Mouse (Mus musculus): Measurements from ENCODE around the gene Olfr414. TPM values are rescaled to one million over a fixed set of nuclear protein-coding genes. Genes with fewer than 3 reads are reported as not detected.

The Olfr414 gene
- polyA plus RNA-seq, 1 experiment from 2014 or later = not detected

DNA sequence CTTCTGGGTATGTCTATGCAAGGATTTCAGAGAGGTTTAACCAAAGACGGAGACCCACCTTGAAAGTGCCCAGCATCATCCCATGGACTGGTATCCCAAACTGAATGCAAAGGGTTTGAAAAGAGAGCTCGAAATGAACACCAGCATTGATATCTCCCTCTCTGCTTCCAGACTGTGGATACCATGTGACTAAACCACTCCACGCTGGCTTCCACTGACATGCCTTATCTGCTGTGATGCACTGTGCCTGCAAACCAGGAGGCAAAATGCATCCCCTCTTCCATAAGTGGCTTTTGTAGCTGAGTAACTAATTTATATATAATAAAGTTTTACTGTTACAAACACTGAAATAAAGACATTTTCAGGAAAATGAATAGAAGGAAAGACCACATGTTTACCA is 41.5 kb downstream of the Olfr414 start:
- no peak for ATAC-seq
- no peaks in the 10 kb centered on the region for H3K4me1 ChIP-seq (ENCODE audit: control insufficient read depth, insufficient read depth, low read depth, low read length)
- 89% methylated on average over 3 of the region's 3 CpGs for WGBS
- no peaks in the 10 kb centered on the region for H3K27me3 ChIP-seq (replicated peaks; ENCODE audit: control insufficient read depth, insufficient read depth, low read length)
- no peak overlapping the region for H3K9ac ChIP-seq (ENCODE audit: low read depth, low read length)
- H3K9me3 ChIP-seq (ENCODE audit: control insufficient read depth, low read length) = no peaks in the 10 kb centered on the region
- H3K4me3 ChIP-seq (ENCODE audit: low read length) = no peak overlapping the region
- H3K36me3 ChIP-seq (ENCODE audit: control insufficient read depth, insufficient read depth, low read length) = no peaks in the 10 kb centered on the region
- no peak overlapping the region for H3K27ac ChIP-seq (ENCODE audit: low read depth, low read length)
- no peak overlapping the region for H3K4me2 ChIP-seq (ENCODE audit: low read length)

- WGBS = 45% methylated on average over 2 of the region's 2 CpGs
- Histone ChIP-seq H3K9ac (ENCODE audit: low read depth, low read length) (no peak overlapping the region), H3K4me2 (ENCODE audit: low read length) (no peak overlapping the region), H3K9me3 (ENCODE audit: control insufficient read depth, low read length) (no peaks in the 10 kb centered on the region), H3K27me3 (replicated peaks; ENCODE audit: control insufficient read depth, insufficient read depth, low read length) (no peaks in the 10 kb centered on the region), H3K36me3 (ENCODE audit: control insufficient read depth, insufficient read depth, low read length) (no peaks in the 10 kb centered on the region), H3K4me3 (ENCODE audit: low read length) (no peak overlapping the region), H3K4me1 (ENCODE audit: control insufficient read depth, insufficient read depth, low read depth, low read length) (no peaks in the 10 kb centered on the region), H3K27ac (ENCODE audit: low read depth, low read length) (no peak overlapping the region)
- ATAC-seq = no peak
These were observed 42.4 kb downstream of the Olfr414 start for GRCm38 (mm10) chr1:174466240-174466639.

DNA sequence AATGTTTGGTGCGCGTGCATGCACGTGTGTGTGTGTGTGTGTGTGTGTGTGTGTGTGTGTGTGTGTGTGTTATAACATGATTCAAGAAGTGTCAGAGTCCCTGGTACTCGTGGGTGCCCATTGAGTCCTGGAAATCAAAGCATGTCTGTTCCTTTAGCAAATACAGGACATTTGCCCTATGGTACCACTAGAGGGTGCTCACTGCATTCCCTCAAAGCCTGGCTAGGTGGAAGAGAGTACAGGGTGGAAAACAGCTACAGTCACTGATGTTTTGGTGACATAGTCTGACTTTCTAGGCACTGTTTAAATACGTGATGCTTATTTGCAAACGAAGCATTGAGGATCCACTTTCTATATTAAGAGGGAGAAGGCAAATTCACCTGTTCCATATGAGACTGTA is 45.9 kb downstream of the Olfr414 start:
- 3% methylated on average over 6 of the region's 6 CpGs for WGBS
- no peak overlapping the region for H3K4me3 ChIP-seq (ENCODE audit: low read length)
- H3K36me3 ChIP-seq (ENCODE audit: control insufficient read depth, insufficient read depth, low read length) = no peaks in the 10 kb centered on the region
- H3K4me2 ChIP-seq (ENCODE audit: low read length) = no peak overlapping the region
- H3K27me3 ChIP-seq (replicated peaks; ENCODE audit: control insufficient read depth, insufficient read depth, low read length) = no peaks in the 10 kb centered on the region
- no peaks in the 10 kb centered on the region for H3K9me3 ChIP-seq (ENCODE audit: control insufficient read depth, low read length)
- no peak overlapping the region for H3K27ac ChIP-seq (ENCODE audit: low read depth, low read length)
- H3K4me1 ChIP-seq (ENCODE audit: control insufficient read depth, insufficient read depth, low read depth, low read length) = no peaks in the 10 kb centered on the region
- peak; percentile 94 for ATAC-seq
- no peak overlapping the region for H3K9ac ChIP-seq (ENCODE audit: low read depth, low read length)

DNA sequence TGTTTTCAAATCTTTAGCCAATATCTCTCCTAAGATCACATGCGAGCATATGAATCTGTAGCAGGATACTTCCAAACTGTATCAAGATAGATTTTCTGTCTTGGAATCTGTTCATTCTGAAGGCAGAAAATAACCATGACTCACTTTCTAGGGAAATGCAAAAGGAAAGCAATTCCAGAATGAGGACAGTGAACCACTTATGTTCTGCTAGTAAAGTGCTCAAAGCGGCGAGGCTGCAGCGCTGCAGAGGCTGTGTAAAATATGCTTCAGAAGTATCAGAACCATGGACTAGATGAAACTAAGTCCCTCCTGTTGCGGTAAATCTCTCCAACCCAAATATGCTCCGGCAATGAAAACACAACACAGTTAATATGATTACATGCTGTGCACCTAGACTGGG is 58.7 kb downstream of the Olfr414 start:
- Histone ChIP-seq H3K4me2 (ENCODE audit: low read length) (no peak overlapping the region), H3K9me3 (ENCODE audit: control insufficient read depth, low read length) (no peaks in the 10 kb centered on the region), H3K4me1 (ENCODE audit: control insufficient read depth, insufficient read depth, low read depth, low read length) (no peaks in the 10 kb centered on the region), H3K4me3 (ENCODE audit: low read length) (no peak overlapping the region), H3K27ac (ENCODE audit: low read depth, low read length) (no peak overlapping the region), H3K9ac (ENCODE audit: low read depth, low read length) (no peak overlapping the region), H3K27me3 (replicated peaks; ENCODE audit: control insufficient read depth, insufficient read depth, low read length) (no peaks in the 10 kb centered on the region), H3K36me3 (ENCODE audit: control insufficient read depth, insufficient read depth, low read length) (no peaks in the 10 kb centered on the region)
- 86% methylated on average over 6 of the region's 6 CpGs for WGBS
- no peak for ATAC-seq

Other genes with a start within 250 kb of the Olfr414 start
- not detected in 2 replicates for gene Olfr419, start 172.0 kb upstream of the Olfr414 start, polyA plus RNA-seq (2015; fragmentation: Nextera tagmentation; extraction: Ambion mirVana)
- not detected in 2 replicates for gene Mptx1, start 93.5 kb upstream of the Olfr414 start, polyA plus RNA-seq (2015; fragmentation: Nextera tagmentation; extraction: Ambion mirVana)
- not detected in 2 replicates for gene Olfr417, start 58.9 kb upstream of the Olfr414 start, polyA plus RNA-seq (2015; fragmentation: Nextera tagmentation; extraction: Ambion mirVana)
- gene Olfr248, start 33.0 kb upstream of the Olfr414 start, polyA plus RNA-seq (2015; fragmentation: Nextera tagmentation; extraction: Ambion mirVana) = not detected in 2 replicates
- gene Olfr220, start 18.0 kb downstream of the Olfr414 start, polyA plus RNA-seq (2015; fragmentation: Nextera tagmentation; extraction: Ambion mirVana) = not detected in 2 replicates
- gene Fmn2, start 77.8 kb downstream of the Olfr414 start, polyA plus RNA-seq (2015; fragmentation: Nextera tagmentation; extraction: Ambion mirVana) = 6.3 and 6.5 TPM in 2 replicates